Mouse (Mus musculus) NIH3T3 (cell line): ENCODE results near the gene Cyp27a1.

Source experiments
- DNase-seq: peaks from one replicate; pipeline ENCODE4 v3.0.0-alpha.2; 2012; ENCODE audit warnings: low read depth

The Cyp27a1 gene

GRCm38 (mm10) chr1:74718113-74718512, 4.7 kb downstream of the Cyp27a1 start:
- DNase-seq: no peak

DNA sequence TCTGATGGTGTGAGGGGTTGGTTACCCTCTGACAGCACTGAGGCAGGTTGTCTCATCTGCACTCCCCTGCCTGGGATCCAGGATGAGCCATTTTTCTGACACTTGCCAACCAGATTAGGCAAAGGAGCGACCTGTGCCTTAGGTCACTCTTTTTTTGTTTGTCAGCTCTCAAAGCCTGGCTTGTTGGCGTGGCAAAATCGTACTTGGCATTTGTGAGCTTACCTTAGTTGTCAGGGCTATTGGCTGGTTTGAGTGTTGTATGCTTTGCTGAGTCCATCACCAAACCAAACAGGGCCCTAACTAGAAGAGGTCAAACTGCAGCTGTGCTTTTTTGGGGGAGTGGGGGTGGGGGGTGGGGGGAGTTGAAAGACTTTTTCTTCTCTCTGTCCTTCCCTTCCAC, 5.9 kb downstream of the Cyp27a1 start:
- DNase-seq: no peak

DNA sequence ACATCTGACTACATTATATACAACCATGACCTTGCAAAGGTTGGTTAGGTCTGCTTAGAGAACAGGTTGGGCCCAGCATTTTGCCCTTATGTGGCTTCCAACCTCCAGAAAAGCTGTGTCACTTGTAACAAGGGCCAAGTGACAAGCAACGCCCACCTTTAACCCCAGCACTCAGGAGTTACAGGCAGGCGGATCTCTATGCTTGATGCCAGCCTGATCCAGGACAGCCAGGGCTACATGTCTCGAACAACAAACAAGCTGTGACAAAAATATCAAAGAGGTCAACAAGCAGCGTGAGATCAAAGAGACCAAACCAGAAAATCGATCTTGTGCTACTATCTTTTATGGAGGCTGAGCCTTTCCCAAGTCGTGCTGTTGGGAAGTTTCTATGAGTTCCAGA, 8.3 kb downstream of the Cyp27a1 start:
- no peak for DNase-seq

- peak; percentile 66 for DNase-seq
Observed at GRCm38 (mm10) chr1:74723748-74724147, 10.4 kb downstream of the Cyp27a1 start.

DNA sequence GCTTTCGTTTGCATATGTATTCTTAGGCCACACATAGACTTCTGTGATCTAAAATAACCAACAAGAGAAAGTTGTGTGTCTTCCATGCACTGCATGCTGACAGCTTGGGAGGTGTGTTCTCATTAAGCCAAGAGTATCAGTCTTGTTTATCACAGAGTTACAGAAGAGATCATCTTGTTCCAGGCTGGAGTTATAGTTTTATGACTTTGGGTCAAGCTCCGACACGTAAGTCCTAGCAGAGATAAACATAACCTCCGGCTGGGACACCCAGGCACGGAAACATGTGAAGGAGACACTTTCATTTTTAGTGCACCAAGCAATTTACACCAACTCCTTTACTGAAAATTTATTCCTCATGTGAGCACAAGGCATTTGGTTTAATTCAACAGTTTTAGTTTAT, 12.7 kb downstream of the Cyp27a1 start:
- no peak for DNase-seq

GRCm38 (mm10) chr1:74726674-74727073, 13.3 kb downstream of the Cyp27a1 start:
- DNase-seq: peak; percentile 41

DNA sequence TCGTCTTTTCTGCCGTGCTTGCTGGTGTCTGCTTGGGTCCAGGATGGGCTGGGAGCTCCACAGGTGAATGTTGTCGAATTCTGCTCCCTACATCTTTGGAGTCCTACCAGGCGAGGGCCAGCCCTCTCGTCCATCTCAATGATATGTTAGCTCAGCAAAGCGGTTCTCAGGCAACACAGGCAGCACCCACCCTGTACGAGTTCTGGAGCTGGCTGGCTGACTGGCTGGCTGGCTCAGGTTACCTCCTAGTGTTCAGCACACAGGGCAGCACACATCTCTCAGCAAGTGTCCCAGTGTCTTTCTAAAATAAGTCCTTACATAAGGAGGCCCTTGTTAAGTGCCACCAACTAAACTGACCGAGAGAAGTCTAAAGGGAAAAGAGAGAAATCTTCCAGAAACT, 15.1 kb downstream of the Cyp27a1 start:
- no peak for DNase-seq

- DNase-seq: no peak
Observed at GRCm38 (mm10) chr1:74736977-74737376, 23.6 kb downstream of the Cyp27a1 start.

- no peak for DNase-seq
Observed at GRCm38 (mm10) chr1:74737500-74737899, 24.1 kb downstream of the Cyp27a1 start.

GRCm38 (mm10) chr1:74740846-74741245, 27.5 kb downstream of the Cyp27a1 start:
- DNase-seq: no peak

GRCm38 (mm10) chr1:74747335-74747734, 34.0 kb downstream of the Cyp27a1 start:
- DNase-seq: no peak

DNA sequence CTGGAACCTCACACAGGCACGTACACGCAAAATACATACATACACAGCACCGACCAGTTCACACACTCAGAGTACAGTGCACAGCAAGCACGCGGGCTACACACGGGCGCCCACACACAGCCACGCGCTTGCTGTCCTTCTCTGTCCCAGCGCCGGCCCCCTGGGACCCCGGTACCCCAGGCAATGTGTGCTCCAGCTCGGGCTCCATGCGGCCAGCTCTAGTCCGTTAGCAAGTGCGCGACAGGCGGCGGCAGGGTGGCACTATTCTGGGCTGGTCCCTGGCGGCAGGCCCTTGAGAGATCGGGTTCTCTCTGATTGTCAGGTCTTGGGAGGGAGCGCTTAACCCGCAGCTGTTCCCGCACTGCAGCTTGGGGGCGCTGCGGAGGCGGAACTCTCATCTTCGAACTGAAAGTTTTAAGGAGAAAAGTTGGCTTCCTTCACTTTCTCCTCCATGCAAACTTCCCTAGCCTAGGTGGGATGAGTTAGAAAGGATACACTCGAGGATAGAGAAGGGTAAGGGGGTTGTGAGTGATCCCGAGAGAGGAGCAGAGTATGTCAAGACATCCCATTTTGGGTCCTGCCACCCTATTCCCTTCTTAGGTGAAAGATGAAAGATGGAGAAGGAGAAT, 35.4 kb downstream of the Cyp27a1 start, which contains the start of gene Prkag3:
TSS of gene Prkag3 (minus strand) at position 579 of the 629 bp plus-strand sequence.
- DNase-seq: peak; percentile 52

DNA sequence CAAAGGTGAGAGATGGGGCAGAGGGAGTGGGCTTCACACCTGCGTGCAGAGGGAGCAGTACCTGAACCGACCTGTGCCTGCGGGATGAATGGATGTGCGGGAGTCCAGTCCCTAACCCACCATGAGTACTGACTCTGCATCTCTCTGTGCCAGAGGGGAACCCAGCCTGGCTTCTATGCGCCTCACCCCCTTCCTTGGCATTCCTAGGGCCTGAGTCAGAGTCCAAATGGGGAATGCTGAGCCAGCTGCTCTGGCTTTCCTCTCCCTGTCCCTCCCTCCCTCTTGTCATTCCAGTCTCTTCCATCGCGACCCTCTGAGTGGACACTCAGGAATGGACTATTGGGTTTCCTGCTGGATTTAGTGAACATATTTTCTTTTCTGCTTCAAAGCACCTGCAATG, 35.9 kb downstream of the Cyp27a1 start:
- peak; percentile 91 for DNase-seq

GRCm38 (mm10) chr1:74750683-74751082, 37.3 kb downstream of the Cyp27a1 start:
- DNase-seq: no peak

GRCm38 (mm10) chr1:74752150-74752549, 38.8 kb downstream of the Cyp27a1 start:
- DNase-seq: no peak

DNA sequence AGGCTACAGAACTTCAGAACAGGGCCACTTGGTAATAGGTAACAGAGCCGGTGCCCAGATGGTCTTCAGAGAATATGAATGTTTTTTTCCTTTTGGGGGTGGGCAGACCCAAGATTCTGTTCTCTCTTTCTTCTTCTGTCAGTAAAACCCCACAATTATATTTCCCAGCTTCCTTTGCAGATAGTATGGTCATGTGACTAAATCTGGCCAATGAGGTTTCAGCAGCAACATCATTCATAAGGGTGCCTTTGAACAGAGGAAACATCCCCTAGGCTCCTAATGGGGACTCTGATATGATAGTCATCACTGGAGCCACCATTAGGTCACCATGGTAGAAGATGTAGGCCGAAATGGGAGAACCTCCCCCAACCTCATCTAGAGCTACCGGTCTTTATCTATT, 39.5 kb downstream of the Cyp27a1 start:
- DNase-seq: no peak

- no peak for DNase-seq
Observed at GRCm38 (mm10) chr1:74753266-74753974, 40.0 kb downstream of the Cyp27a1 start.

DNA sequence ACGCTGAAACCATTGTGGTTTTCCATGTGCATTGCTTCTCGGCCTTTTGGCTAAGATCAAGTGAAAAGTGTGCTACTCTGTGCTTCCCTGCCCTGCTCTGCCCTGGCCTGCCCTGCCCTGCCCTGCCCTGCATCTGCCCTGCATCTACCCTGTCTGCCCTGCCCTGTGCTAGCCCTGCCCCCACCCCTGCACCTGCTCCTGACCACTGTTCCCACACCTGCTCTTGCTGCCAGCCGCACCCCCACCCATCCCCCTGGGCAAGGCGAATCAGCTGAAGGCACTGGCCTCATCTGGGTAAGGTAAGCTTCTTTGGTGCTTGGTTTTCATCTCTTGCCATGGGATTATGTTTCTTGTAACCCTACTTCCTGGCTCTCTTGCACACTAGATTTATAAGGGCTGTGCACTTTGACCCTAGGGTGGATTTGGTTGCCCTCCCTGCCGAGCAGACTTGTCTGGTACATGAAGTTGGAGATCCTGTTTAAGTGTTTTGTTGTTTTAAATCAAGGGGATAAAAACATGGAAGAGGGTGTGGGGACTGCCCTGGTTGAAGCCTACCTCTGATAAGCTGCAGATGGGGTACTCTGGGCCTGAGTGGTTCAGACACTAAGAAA, 40.9 kb downstream of the Cyp27a1 start:
- no peak for DNase-seq

DNA sequence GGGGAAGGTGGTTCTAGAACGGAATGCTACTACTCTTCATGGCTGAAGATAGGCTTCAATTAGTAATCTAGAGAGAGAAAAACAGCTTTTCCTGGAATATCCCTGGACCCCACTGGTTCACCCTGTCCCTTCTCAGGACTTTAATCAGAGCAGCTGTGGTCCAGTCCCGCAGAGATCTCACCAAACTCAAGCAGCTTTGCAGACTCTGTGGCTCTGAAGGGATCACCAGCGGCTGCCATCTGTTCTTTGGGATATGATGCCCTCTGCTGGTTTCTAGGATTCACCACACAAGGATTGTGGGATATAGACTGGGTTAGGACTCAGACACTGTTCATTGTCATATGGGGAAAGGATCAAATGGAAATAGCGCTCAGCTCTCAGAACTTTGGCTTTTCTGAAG, 46.4 kb downstream of the Cyp27a1 start:
- peak; percentile 84 for DNase-seq

- DNase-seq: peak; percentile 94
Observed at GRCm38 (mm10) chr1:74763081-74763480, 49.7 kb downstream of the Cyp27a1 start.

DNA sequence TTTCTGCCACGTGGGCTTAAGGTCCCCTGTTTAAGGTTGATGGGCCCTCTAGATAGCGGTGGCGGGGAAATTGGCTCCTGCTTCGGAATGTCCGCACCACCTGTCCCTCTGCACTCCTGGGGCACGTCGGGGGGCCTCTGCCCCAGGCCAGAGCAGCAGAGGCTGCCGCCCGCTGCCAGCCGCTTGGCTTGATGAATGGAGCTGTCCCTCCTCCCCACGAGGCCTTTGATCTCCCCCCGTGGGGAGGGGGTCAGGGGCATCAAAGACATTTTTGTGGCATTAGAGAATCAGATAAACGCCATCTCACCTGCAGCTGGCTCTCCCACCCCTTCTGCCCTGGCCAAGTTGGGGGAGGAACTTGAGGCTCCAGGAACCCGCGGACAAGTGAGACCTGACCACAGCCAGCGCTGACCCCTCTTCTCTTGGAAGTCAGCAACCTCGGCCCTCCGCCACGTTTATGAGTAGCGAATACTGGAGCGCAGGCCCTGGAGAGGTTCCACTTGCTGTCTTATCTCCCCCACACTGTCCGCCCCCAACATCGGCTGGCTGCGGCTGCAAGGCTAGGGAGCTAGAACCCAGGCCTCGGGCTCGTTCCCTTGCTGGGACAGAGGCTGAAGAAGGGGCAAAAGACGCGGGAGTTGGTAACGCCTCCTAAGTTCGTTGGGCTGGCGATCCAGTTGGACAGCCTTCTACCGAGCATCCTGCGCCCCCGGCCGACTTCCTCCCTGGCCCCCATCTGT, 57.5 kb downstream of the Cyp27a1 start:
- DNase-seq: no peak

GRCm38 (mm10) chr1:74771467-74771844, 58.1 kb downstream of the Cyp27a1 start:
- no peak for DNase-seq

- DNase-seq: no peak
Observed at GRCm38 (mm10) chr1:74771845-74771930, 58.3 kb downstream of the Cyp27a1 start, which contains the start of gene Wnt6. Gene Wnt6, plus strand, starts transcription at chr1:74771892.
